Mouse (Mus musculus) frontal cortex, postnatal 10 days (tissue): ENCODE results near the gene Col5a1.

Experiments
- DNase-seq, 2 experiments: peaks; one replicate each; pipeline ENCODE4 v3.0.0; 2022; ENCODE audit warnings: low spot score in 2 of 2, mixed read lengths in 1 of 2

The Col5a1 gene

DNA sequence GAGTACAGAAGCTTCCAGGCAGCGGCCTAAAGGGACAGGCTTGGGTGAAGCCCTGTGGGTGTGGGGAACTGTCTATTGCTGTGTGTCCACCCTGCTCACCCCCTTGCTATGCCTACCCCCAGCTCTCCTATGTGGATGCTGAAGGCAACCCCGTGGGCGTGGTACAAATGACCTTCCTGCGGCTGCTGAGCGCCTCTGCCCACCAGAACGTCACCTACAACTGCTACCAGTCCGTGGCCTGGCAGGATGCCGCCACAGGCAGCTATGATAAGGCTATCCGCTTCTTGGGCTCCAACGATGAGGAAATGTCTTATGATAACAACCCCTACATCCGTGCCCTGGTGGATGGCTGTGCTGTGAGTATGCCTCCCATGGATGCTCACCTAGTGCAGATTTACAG is 146.2 kb downstream of the Col5a1 start:
- no peak for DNase-seq

DNA sequence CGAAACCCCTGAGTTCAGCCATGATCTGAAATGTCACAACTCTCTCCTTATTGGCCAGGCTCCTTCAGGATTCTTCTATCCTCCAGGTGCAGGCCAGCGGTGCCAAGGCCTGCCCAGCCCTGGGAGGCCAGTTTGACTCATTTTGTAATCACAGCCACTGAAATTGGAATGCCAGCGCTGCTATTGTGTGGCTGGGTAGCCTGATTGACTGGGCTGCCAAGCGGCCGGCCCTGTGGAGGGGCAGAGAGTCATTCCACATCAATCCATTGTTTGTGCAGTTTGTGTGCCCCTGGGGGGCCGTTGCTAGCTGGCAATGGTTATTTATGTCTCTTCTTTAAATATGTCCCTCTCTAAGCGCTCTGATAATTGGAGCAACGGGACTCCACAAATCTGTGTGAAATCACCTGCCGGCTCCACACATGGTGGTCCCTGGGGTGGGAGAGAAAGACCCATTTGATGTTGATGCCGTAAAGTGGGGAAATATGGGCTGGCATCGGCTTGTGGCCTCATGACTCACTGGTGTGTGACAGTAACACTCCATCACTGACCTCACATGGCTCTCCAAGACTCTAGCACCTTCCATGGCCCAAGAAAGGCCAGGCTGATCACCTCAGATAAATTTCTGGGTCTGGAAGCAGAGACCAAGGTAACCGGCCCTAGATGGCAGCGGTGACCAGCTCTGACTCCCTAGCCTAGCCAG is 147.9 kb downstream of the Col5a1 start:
- DNase-seq, result no peak

DNA sequence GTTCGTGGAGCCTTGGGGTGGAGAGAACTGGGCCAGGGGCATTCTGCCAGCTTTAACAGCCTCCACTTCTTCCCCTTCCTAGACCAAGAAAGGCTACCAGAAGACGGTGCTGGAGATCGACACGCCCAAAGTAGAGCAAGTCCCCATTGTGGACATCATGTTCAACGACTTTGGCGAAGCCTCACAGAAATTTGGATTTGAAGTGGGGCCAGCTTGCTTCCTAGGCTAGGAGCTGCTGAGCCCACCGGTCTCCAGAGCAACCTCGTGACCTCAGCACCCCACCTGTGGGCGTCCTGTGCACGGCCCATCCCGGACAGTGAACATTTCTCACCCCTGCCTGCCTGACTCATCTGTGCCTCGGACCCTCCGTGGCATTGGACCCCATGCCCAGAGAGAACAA is 150.6 kb downstream of the Col5a1 start:
- no peak for DNase-seq

DNA sequence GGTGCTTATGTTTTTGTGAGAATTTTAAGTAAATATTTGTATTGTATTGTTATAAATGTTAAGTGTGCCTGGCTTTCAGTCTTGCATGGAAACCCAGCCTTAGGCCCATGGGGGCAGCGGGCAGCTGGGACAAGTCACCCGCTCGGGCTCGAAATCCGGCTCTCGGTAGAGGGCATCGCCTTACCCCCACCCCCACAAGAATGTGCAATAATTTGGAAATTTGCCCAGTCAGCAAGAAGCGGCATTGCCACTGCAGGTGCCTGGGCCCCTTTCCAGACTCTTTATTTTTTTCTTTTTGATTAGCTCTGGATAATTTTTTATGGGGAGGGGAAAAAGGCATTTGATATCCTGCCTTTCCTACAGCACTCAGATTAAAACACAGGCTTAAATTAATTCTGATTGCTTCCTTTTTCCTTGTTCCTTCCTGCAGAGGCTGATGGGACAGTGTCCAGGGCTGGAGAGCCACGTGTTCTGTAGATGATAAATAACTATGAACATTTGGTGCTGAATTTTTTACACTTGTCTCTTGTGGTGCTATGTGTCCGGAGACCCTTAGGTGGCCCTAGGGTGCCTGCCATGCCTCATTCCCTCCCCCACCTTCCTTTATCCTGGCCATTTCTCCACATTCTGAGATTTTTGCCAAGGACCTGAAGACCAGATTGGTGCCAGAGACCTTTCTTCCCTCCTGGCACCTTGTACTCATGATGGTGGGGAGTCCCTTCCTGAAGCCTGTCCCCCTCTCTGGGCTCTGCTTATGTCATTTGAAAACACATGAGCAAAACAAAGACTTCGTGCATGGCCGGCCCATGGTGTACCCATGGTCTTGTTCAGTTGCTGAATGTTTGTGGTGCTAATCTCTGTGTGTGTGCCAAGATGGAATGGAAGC is 151.5 kb downstream of the Col5a1 start:
- no peak for DNase-seq

DNA sequence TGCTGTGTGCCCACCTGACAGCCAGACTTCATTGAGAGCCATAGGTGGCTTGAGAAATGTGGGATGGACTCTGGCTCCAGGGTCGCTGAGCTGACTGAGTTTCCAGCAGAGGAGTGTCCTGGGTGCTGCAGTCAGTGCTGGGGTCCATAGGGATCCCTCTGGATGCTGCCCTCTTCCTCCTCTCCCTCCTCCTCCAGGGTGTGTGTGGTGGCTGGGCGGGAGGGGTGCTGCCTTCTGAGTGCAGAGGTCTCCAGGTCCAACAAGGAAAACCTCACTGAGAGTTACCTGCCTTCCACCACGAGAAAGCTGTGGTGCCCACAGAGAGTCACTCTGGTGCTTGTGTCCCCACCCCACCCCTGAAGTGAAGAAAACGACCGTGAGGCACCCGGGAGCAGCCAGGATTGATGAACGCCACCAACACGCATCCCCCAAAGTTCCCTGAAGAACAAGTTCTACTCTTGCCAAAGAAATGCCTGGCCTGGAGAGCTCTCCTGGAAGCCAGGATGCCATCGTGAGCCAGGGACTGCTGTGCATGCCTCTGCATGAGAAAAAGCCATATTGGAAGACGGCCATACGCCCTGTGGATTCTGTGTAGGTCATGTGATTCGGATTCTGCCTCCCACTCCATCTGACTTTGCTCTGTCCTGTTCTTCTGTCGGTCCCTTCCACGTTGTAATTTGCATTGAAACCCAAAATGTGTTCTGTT is 152.3 kb downstream of the Col5a1 start:
- DNase-seq, result peak; percentile 43 to 61

DNA sequence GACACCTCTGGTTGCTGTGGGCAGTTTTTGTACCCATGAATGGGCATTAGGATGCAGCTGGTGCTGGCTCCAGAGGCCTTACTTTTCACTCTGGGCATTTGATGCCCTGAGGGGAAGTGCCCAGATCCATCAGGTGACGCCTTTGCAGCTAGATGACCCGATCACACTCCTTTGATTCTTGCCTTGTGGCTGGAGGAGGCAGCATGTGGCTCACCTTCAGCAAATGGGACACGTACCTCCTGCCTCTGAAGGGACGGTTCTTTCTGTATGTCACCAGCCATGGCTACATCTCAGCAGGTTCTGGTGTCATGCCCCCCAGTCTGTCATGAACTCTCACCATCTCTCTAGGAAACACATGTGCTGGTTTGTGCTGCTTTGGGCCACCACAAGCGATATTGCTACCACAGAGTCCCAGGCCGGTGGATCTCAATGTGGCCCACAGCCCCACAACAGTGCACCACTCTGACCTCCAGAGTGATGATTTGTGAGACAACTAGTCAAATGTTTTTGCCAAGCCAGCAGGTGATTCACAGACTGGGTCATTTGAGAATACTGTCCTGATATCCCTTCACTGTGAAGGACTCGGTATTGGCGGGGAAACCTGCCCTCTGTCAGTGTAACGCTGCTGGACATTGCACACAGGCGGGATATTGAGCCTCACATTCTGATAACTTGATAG is 153.6 kb downstream of the Col5a1 start:
- no peak for DNase-seq

DNA sequence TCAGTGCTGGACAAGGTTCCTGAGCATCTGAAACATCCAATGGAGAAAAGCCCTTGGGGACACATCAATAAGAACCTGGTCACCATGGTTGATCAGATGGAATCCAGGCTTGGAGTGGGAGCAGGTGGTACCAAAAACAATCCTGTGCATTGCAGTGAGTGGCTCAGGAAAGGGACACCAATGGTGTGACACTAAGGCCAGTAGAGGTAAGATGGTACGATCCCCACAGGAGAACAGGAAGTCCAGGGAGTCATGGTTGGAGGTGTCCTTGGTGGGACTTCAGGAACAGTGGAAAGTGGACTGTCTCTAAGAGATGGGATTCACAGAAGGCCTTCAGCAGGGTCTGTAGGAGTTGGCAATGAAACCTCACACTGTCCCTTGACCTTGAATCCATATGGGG is 154.2 kb downstream of the Col5a1 start:
- no peak for DNase-seq

DNA sequence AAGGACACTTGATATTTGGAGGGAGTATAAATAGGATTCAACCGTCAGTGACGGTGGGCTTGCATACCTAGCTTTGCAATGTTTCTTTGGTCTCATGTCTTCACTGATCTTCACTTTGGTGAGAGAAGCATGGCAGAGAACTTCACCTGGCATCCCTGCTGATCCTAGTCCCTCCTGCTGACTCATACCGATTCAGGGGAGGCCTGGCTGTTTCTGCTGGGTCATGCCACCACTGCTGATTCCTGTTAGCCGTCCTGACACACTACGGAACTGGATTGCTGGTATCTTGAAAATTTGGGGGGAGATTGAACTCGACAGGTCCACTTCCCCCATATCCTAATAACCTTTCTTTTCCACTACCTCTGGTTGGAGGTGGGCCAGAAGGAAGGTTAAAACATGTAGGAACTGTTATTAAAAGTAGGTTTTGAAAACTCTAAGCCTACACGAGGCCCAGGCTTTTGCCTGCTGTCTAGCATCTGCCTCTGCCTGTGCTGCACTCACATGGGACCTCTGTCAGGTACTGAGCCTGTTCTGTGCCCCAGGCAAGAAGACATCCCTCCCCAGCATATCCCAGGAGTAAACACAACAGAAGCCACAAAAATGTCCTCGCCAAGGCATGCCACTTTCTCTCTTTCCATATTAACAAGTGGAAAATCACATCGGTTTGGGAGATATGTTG is 158.8 kb downstream of the Col5a1 start:
- no peak for DNase-seq

DNA sequence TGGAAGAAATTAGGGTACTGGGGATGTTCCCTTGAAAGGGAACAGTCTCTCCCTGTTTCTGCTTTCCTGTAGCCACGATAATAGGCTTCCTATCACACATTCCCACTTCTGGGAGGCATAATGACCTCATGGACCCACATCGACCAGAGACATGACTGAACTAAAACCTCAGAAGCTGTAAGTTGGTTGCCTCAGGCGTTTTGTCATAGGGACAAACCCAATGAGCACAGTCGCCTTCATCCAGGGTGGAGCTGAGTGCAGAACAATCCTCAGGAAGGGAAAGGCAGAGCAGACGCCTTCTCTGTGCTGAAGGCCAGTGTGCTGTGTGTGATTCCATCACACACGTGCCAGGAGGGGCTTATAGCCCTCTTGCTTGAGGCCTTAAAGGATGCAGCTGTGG is 160.1 kb downstream of the Col5a1 start:
- no peak for DNase-seq

DNA sequence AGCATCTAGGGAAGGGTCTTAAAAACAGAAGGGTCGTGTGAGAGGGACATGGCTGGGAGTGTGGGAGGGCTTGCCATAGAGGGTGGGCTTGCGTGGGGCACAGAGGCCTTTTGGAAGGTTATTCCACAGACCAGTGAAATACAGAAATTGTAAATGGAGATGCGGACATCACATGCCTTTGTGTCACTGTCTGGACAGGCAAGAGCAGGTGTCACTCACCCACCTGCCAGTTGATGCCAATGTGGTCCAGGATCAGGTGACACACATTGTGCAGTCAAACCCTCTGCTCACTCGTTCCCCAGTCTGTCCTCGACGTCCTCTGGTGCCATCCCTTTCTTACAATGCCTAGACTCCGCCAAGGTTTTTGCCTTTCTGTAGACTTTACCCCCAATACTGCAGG is 160.9 kb downstream of the Col5a1 start:
- DNase-seq, result no peak

DNA sequence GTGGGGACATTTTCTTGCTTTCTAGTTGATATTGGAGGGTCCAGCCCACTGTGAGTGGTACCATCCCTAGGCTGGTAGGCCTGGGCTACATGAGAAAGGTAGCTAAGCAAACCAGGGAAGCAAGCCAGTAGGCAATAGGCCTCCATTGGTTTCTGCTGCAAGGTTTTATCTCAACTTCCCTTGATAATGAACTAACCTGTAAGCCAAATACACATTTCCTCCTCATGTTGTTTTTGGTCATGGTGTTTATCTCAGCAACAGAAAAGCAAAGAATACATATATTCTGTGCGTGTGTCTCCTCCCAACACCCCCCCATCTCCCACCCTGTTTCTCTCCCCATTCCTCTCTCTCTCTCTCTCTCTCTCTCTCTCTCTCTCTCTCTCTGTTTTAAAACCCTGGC is 173.7 kb downstream of the Col5a1 start:
- DNase-seq, result no peak

DNA sequence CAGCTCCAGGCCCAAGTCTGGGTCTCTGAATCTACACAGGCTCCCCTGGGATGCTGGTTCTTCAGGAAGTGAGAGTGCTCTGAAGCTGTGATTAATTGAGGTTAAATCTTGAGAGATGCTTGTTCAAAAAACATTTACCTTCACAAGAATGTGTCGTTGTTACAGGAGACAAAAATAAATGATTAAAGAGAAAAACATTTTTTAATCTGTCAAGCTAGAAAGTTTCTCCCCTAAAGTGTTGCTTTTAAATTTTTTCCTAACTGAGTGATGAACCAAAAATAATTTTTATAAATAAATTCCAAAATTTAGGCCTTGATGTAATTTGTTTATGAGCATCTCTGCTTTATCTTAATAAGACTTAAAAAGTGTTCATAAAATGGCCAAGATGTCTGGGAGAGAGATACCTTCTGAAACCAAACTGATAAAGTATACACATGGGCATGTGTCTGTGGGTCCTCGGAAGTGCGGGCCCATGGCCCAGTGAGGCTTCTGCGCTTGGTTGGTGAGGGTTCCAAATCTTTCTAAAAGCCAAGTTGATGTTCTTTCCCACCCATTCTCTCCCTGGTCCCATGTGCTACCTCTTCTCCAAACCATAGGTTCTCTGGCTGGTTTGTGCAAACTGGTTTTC is 177.6 kb downstream of the Col5a1 start:
- no peak for DNase-seq

DNA sequence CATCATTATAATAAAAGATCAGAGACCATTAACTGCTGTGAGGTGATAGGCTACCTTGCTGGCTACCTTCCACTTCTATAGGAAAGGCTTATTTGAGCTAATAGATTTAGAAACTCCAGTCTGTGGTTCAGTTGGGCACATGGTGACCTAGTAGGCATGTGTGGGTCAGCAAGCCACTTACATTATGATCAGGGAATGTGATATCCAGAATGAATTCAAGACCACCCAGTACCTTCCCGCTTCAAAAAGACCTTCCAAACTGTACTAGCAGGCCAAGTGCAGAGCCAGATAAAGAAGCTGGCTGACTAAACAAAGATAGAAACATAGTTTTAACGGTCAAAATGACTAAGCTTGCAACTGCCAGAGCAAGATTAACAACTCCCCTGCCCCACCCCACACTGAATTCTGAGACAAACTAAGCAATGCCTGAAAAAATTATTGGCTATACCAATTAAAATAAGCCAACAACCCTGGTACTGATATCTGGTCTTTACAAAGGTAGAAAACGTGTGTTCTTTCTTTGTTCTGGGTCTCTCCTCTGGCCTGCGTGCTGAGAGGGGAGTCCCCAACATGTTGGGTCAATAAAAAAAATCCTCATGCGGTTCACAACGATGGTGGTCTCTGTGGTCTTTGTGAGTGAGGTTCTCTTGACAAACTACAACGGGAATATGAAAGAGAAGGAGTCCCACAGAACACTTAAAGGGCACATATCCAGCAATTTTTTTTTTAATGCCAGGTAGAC is 178.3 kb downstream of the Col5a1 start:
- DNase-seq, result no peak

DNA sequence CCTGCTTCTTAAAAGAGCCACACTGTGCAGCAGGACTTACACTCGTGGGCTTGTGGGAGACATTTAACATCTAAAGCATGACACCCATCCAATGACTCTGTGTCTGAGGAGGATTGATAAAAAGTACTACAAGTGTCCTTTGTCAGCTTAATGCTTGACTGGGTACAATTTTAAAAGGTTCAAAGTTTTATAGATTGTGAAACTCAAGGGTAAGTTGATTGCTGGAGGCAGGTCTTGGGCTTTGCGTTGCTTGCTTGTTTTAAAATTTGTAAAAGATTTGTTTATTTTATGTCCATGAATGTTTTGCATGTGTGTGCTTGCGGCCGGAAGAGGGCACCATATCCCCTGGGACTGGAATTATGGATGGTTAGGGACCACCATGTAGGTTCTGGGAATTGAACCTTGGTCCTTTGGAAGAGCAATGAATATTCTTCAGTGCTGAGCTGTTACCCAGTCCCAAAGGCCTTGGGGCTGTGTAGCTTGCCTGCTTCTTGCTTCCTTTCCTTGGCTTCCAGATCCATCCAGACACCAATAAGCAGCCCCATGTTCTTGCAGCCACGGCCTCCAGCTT is 178.9 kb downstream of the Col5a1 start:
- no peak for DNase-seq

DNA sequence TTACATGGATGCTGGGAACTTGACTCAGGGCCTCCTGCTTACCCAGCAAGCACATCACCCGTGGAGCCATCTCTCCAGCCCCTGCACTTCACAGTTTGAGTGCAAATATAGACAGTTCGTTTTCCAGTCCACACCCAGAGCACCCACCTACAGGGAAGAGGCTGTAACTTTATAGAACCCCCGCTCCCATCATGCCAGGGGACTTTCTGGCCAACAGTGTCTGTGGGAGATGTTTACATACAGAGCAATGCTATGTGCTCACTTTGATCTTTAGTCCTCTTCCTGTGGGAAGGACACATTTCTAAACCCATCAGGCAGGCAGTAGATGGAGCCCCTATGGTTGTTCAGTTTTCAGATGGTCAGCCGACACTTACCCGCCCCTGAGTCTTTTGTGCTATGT is 180.5 kb downstream of the Col5a1 start:
- DNase-seq, result no peak

DNA sequence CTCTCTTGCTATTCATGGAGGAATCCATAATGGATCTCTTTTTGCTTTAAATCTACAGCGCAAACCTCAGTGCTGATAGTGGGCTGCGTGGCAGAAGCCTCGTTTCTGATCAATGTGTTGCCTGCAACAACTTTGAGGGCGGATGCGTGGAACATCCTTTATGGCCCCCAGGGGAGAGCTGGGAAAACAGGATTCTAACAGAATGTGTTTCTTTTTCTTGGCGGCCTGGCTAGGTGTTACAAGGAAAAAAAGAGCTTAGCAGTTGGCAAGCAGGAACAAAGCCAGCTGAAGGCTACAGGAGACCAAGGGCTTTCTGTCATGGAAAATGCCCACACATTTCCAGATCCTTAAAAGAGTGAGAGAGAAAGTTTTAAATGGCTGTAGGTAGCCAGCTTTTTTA is 180.9 kb downstream of the Col5a1 start:
- peak; percentile 24 to 57 for DNase-seq

DNA sequence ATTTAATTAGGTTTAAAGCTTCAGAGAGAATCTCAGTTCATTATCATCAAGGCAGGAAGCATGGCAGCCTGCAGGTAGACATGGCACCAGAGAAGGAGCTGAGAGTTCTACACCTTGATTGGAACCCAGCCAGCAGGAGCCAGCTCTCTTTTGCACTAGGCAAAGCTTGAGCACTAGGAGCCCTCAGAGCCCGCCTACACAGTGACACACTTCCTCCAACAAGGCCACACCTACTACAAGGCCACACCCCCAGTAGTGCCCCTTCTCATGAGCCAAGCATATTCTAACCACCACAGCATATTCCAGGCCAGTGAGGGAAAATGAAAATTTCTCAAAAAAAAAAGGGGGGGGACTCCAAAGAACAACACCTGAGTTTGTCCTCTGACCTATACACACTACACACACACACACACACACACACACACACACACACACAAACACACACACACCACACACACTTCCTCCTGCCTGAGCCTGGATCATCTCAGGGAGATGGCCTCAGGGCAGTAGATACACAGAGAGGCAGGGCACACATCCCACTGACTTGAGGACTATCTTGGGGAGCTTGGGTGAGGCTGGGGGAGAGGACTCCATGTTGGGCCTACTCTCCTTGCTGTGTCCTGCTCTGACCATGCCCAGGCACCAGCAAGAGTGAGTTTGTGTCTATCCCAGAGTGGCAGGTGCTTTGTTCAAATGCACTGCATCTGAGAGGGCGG is 181.8 kb downstream of the Col5a1 start:
- DNase-seq, result peak in 1 of 2 experiments; percentile 27

DNA sequence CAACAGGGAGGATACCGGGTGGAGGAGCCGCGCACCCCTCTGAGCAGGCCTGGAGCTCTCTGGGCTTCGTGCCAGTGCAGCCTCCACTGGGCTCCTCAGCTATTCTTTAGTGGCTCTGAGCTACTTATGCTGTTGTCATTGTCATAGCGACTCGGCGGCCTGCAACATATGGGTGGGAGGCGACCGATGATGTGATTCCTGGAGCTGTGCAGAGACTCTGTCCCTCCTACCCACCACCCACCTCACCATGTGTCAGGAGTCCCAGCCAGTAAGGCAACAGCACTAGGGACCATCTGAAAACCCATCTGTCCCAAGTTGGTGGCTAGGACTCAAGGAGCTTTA is 182.3 kb downstream of the Col5a1 start:
- peak; percentile 75 to 89 for DNase-seq

DNA sequence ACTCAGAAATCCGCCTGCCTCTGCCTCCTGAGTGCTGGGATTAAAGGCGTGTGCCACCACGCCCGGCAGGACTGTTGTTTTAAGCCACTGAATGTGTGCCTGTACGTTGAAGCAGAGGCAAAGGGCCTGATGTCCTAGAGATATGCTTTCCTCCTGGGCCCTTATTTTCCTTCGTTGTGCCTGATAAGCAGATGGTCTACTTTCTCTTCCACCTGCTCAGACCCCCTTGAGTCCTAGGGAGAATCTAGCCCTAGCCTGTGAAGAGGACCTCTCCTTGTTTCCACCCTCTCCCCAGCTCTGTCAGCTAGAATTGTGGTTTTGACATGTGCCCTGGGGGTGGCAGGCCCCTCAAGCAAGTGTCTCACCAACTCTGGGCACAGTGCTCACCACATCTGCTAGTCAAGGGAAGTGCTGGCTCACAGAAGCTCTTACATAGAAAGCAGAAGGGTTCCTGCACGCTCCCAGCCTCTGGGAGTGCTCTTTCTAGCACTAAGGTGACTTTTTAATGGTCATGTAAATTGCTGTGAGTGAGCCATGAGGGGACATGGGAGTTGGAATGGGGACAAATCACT is 189.5 kb downstream of the Col5a1 start:
- no peak for DNase-seq
